Mouse (Mus musculus) bone marrow, adult 2 months (tissue): ENCODE measurements around the gene Msx2.

ENCODE experiments used
- CTCF ChIP-seq: fragments of 200-500 bp; IDR thresholded peaks from 2 replicates; pipeline ENCODE4 v1.5.1; 2011; ENCODE audit warnings: low read length, control low read depth; ENCODE audit not compliant: control insufficient read depth, insufficient read depth
- POLR2A ChIP-seq: fragments of 200-500 bp; IDR thresholded peaks from 2 replicates; pipeline ENCODE4 v1.6.1; 2011; ENCODE audit warnings: low read depth, mild to moderate bottlenecking, control low read depth, low read length, borderline replicate concordance; ENCODE audit not compliant: control insufficient read depth

- no peak for TF ChIP-seq CTCF
- TF ChIP-seq POLR2A: no peak
These were observed 1.1 kb upstream of the Msx2 start for GRCm38 (mm10) chr13:53473991-53474390.
